Mouse (Mus musculus) neural tube, embryonic 14.5 days (tissue): ENCODE results near the gene Stk11. TPM values are rescaled to one million over a fixed set of nuclear protein-coding genes. Genes with fewer than 3 reads are reported as not detected.

Source experiments
- ATAC-seq: fragments of 200-750 bp; cut with Nextera tagmentation; 2 replicates; pipeline ENCODE4 v1.8.0; 2017; ENCODE audit warnings: low read depth, mild to moderate bottlenecking, moderate TSS enrichment, moderate library complexity
- H3K27ac ChIP-seq: fragments of 300-500 bp; sonication (generic); 2 replicates; pipeline ENCODE4 v1.5.1; 2014; ENCODE audit warnings: low read depth, mild to moderate bottlenecking, control low read depth, low read length, moderate library complexity, mixed read lengths
- H3K27me3 ChIP-seq: fragments of 300-500 bp; sonication (generic); 2 replicates; pipeline ENCODE4 v1.6.1; 2014; ENCODE audit warnings: low read length; ENCODE audit not compliant: control insufficient read depth, insufficient read depth
- H3K36me3 ChIP-seq: fragments of 300-500 bp; sonication (generic); 2 replicates; pipeline ENCODE4 v1.6.1; 2014; ENCODE audit warnings: low read length, mixed read lengths; ENCODE audit not compliant: control insufficient read depth, insufficient read depth
- H3K4me1 ChIP-seq: fragments of 300-500 bp; sonication (generic); 2 replicates; pipeline ENCODE4 v1.6.1; 2014; ENCODE audit warnings: low read length; ENCODE audit not compliant: control insufficient read depth, insufficient read depth
- H3K4me2 ChIP-seq: fragments of 300-500 bp; sonication (generic); 2 replicates; pipeline ENCODE4 v1.6.1; 2014; ENCODE audit warnings: mild to moderate bottlenecking, low read depth, low read length, control low read depth
- H3K4me3 ChIP-seq: fragments of 300-500 bp; sonication (generic); 2 replicates; pipeline ENCODE4 v1.5.1; 2014; ENCODE audit warnings: low read depth, low read length, control low read depth, mixed read lengths
- H3K9ac ChIP-seq: fragments of 300-500 bp; sonication (generic); replicated peaks from 2 replicates; pipeline ENCODE4 v1.6.1; 2014; ENCODE audit warnings: low read depth, mild to moderate bottlenecking, control low read depth, low read length, mixed read lengths
- H3K9me3 ChIP-seq: fragments of 300-500 bp; sonication (generic); 2 replicates; pipeline ENCODE4 v1.6.1; 2016; ENCODE audit warnings: low read length; ENCODE audit not compliant: control insufficient read depth
- WGBS: fragments of 180-500 bp; shearing (Covaris S2); extraction: QIAGEN DNeasy Blood & Tissue Kit; methylation state at CpG from one replicate; pipeline ENCODE4 v1.1.7; 2014; 5-methylcytosine and 5-hydroxymethylcytosine counted together
- polyA plus RNA-seq: library from polyadenylated mRNA; unstranded; fragments of >200 nt; fragmentation: Nextera tagmentation; extraction: Ambion mirVana; gene quantifications from 2 replicates; pipeline ENCODE4 v1.2.1, GENCODE M21; 2014

Stk11 gene
- polyA plus RNA-seq, 1 experiment from 2014 or later: 26.0 TPM

- peak overlapping the region; percentile 98 for H3K4me2 ChIP-seq
- H3K4me3 ChIP-seq: peak overlapping the region; percentile 99
- H3K27me3 ChIP-seq: no peaks in the 10 kb centered on the region
- peak overlapping the region; percentile 100 for H3K27ac ChIP-seq
- peak; percentile 86 for ATAC-seq
- H3K9ac ChIP-seq: peak overlapping the region; percentile 100
- WGBS: under 1% methylated on average over 84 of the region's 88 CpGs
- peaks cover 40% of the 10 kb centered on the region for H3K4me1 ChIP-seq
- no peaks in the 10 kb centered on the region for H3K9me3 ChIP-seq
- H3K36me3 ChIP-seq: peaks cover 48% of the 10 kb centered on the region
Observed at GRCm38 (mm10) chr10:80149291-80150225, 34.0 kb downstream of the Stk11 start.

GRCm38 (mm10) chr10:80150226-80151210 lies 34.9 kb downstream of the Stk11 start:
- H3K27me3 ChIP-seq: no peaks in the 10 kb centered on the region
- H3K4me3 ChIP-seq: peak overlapping the region; percentile 99
- H3K36me3 ChIP-seq: peaks cover 49% of the 10 kb centered on the region
- H3K4me2 ChIP-seq: peak overlapping the region; percentile 98
- ATAC-seq: peak; percentile 2; the same call in 1 of the 2 replicates
- H3K4me1 ChIP-seq: peaks cover 40% of the 10 kb centered on the region
- WGBS: under 1% methylated on average over 54 of the region's 71 CpGs
- peak overlapping the region; percentile 100 for H3K9ac ChIP-seq
- H3K9me3 ChIP-seq: no peaks in the 10 kb centered on the region
- H3K27ac ChIP-seq: peak overlapping the region; percentile 100

- peak overlapping the region; percentile 100 for H3K9ac ChIP-seq
- H3K9me3 ChIP-seq: no peaks in the 10 kb centered on the region
- peaks cover 48% of the 10 kb centered on the region for H3K36me3 ChIP-seq
- H3K27me3 ChIP-seq: no peaks in the 10 kb centered on the region
- no peak for ATAC-seq
- WGBS: under 1% methylated on average over 25 of the region's 26 CpGs
- peak overlapping the region; percentile 98 for H3K4me2 ChIP-seq
- peaks cover 37% of the 10 kb centered on the region for H3K4me1 ChIP-seq
- peak overlapping the region; percentile 100 for H3K27ac ChIP-seq
- peak overlapping the region; percentile 99 for H3K4me3 ChIP-seq
Observed at GRCm38 (mm10) chr10:80151211-80152034, 35.8 kb downstream of the Stk11 start.

- Histone ChIP-seq H3K4me2 (peak overlapping the region; percentile 98), H3K36me3 (peaks cover 57% of the 10 kb centered on the region), H3K4me3 (peak overlapping the region; percentile 99), H3K9ac (peak overlapping the region; percentile 100), H3K9me3 (no peaks in the 10 kb centered on the region), H3K4me1 (peaks cover 40% of the 10 kb centered on the region), H3K27me3 (no peaks in the 10 kb centered on the region), H3K27ac (peak overlapping the region; percentile 100)
- ATAC-seq: no peak
- 4% methylated on average over 15 of the region's 15 CpGs for WGBS
Observed at GRCm38 (mm10) chr10:80152071-80152872, 36.7 kb downstream of the Stk11 start.

GRCm38 (mm10) chr10:80152873-80153260 lies 37.3 kb downstream of the Stk11 start:
- Histone ChIP-seq H3K36me3 (peaks cover 62% of the 10 kb centered on the region), H3K4me1 (peaks cover 39% of the 10 kb centered on the region)
- WGBS: 58% methylated on average over 3 of the region's 3 CpGs

GRCm38 (mm10) chr10:80153713-80154112 lies 38.1 kb downstream of the Stk11 start:
- H3K36me3 ChIP-seq: peaks cover 62% of the 10 kb centered on the region
- 85% methylated on average over 19 of the region's 19 CpGs for WGBS
- H3K27me3 ChIP-seq: no peaks in the 10 kb centered on the region
- no peaks in the 10 kb centered on the region for H3K9me3 ChIP-seq
- peaks cover 39% of the 10 kb centered on the region for H3K4me1 ChIP-seq
- no peak for ATAC-seq
- no peak overlapping the region for H3K4me3 ChIP-seq
- H3K4me2 ChIP-seq: peak overlapping the region; percentile 98; the same call in 1 of the 2 replicates
- H3K27ac ChIP-seq: 0 out of 2 replicates have a peak overlapping the region, but pooled peaks have one; percentile 24
- H3K9ac ChIP-seq: peak overlapping the region; percentile 18; the same call in 1 of the 2 replicates

More at GRCm38 (mm10) chr10:80152873-80153260, 37.3 kb downstream of the Stk11 start:
- Histone ChIP-seq H3K27me3 (no peaks in the 10 kb centered on the region), H3K27ac (peak overlapping the region; percentile 100; the same call in 1 of the 2 replicates), H3K9me3 (no peaks in the 10 kb centered on the region), H3K4me2 (peak overlapping the region; percentile 98), H3K4me3 (peak overlapping the region; percentile 99), H3K9ac (peak overlapping the region; percentile 100)
- no peak for ATAC-seq

GRCm38 (mm10) chr10:80154384-80154783 lies 38.8 kb downstream of the Stk11 start:
- Histone ChIP-seq H3K9me3 (no peaks in the 10 kb centered on the region), H3K9ac (no peak overlapping the region), H3K4me1 (peaks cover 44% of the 10 kb centered on the region), H3K4me3 (no peak overlapping the region), H3K4me2 (no peak overlapping the region), H3K36me3 (peaks cover 62% of the 10 kb centered on the region), H3K27ac (no peak overlapping the region), H3K27me3 (no peaks in the 10 kb centered on the region)
- 93% methylated on average over 7 of the region's 7 CpGs for whole genome bisulfite sequencing
- ATAC-seq: no peak
